Mouse (Mus musculus): ENCODE measurements around the gene Hapln1. TPM values are rescaled to one million over a fixed set of nuclear protein-coding genes. Genes with fewer than 3 reads are reported as not detected.
A peak's percentile ranks its signal among the peaks of the same experiment; 100 is the strongest.

Gene Hapln1
- polyA plus RNA-seq (2016; fragmentation: Nextera tagmentation; extraction: Ambion mirVana) = 13.0 and 16.9 TPM in 2 replicates

DNA sequence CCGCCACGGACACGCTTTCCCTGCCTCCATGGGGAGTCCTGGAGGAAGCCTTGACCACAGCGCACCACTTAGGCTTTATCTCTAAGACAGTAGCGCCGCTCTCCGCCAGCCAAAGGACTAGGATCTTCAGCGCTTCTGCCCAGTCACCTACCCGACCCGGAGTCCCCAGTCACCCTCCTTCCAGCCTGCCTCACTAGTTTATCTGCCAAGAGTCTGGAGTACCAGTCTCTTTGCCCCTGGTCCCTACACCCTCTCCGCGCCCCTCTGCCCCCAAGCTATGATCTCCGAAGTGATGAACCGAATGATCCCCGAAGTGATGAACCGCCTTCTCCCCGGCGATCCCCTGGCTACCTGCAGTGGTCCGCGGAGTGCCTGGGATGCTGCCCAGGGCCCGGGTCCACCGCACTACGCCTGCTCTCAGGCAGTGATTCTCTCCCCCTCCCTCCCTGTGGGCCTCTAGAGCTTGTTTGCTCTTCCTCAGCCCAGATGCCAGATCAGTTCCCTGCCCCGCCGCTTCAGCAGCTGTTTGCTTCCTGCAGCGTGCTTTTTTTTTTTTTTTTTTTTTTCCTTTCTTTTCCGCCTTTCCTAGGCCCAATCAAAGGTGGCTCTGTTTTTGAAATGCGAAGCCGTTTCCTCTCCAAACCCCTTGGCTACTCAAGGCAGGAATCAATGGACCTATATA lies at the start of gene Hapln1:
Hapln1 (plus strand) TSS at position 592 of the 682 bp plus-strand sequence.
- Histone ChIP-seq H3K27ac (replicated peaks) (peak within 1 kb of the TSS; percentile 86), H3K27me3 (replicated peaks; ENCODE audit: low read depth, poor library complexity, severe bottlenecking) (no peaks in the 10 kb centered on the region), H3K4me1 (peaks cover 29% of the 10 kb centered on the region), H3K9me3 (no peaks in the 10 kb centered on the region), H3K4me3 (peak within 1 kb of the TSS; percentile 66), H3K36me3 (replicated peaks) (no peaks in the 10 kb centered on the region)
- 1% methylated on average over 29 of the region's 29 CpGs for WGBS
- peak; percentile 79 for DNase-seq (ENCODE audit: low spot score)

DNA sequence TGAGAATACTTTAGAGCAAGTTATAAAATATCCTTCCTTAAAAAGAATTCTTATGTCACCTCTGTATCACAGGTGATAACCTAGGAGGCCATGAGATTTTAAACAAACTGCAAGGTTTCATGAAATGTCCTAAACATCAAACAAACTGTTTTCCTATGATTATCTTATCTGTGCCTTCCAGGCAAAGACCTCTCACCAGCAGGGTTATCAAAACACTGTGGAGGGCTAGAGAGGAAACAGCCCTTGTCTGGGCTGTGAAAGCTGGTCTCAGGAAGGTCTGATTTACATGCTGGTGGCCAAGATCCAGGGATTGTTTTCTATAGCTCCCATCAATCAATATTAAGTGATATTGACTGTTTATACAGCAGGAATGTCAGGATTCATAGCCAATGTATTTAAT lies 46.4 kb upstream of the Hapln1 start:
- Histone ChIP-seq H3K27ac (replicated peaks) (no peak overlapping the region), H3K27me3 (replicated peaks; ENCODE audit: low read depth, poor library complexity, severe bottlenecking) (no peaks in the 10 kb centered on the region), H3K36me3 (replicated peaks) (no peaks in the 10 kb centered on the region), H3K4me3 (no peak overlapping the region), H3K4me1 (peaks cover 6% of the 10 kb centered on the region; the same call in 1 of the 2 replicates), H3K9me3 (no peaks in the 10 kb centered on the region)
- DNase-seq (ENCODE audit: low spot score) = no peak

DNA sequence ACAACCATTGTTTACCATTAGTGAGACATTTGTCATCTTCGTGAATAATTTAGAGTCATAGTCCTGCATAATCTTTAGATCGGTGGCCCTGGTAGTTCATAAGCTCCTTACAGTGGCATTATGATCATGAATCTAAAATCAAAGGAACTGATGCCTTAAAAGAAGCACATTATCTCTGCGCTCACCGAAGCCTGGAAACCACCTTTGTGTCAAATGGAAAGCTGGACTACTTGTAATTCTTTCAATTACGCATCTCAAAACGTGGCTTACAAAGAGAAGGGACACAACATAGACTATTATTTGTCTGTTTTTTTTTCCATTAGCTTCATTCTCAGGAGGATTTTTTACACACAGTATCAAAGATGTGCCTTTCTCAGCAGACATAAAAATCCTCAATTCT lies 45.9 kb upstream of the Hapln1 start:
- 74% methylated on average over 6 of the region's 6 CpGs for WGBS
- no peak overlapping the region for H3K27ac ChIP-seq (replicated peaks)
- H3K4me3 ChIP-seq = no peak overlapping the region
- peaks cover 6% of the 10 kb centered on the region; the same call in 1 of the 2 replicates for H3K4me1 ChIP-seq
- no peak for DNase-seq (ENCODE audit: low spot score)
- no peaks in the 10 kb centered on the region for H3K27me3 ChIP-seq (replicated peaks; ENCODE audit: low read depth, poor library complexity, severe bottlenecking)
- no peaks in the 10 kb centered on the region for H3K36me3 ChIP-seq (replicated peaks)
- H3K9me3 ChIP-seq = no peaks in the 10 kb centered on the region

DNA sequence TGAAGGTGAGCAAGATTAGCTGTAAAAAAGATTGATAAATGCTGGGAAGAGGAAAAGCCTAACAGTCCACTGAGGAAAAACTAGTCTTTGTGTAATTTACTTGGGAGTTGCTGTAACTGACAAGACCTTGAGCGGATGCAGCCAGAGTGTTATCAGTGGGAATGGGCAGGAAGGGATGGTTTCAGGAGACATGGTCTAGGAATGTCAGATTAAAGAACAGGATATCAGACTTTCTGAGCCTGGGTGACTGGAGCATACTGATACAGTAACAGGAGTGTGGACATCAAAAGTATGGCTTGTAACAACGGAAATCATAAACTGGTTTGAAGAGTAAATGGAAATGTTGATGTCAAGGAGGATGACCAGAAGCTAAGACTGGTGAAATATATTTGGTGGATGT lies 43.0 kb upstream of the Hapln1 start:
- no peak for DNase-seq (ENCODE audit: low spot score)
- Histone ChIP-seq H3K27ac (replicated peaks) (no peak overlapping the region), H3K9me3 (no peaks in the 10 kb centered on the region), H3K27me3 (replicated peaks; ENCODE audit: low read depth, poor library complexity, severe bottlenecking) (no peaks in the 10 kb centered on the region), H3K4me1 (peaks cover 6% of the 10 kb centered on the region; the same call in 1 of the 2 replicates), H3K36me3 (replicated peaks) (no peaks in the 10 kb centered on the region), H3K4me3 (no peak overlapping the region)
- 89% methylated on average over 2 of the region's 2 CpGs for WGBS

DNA sequence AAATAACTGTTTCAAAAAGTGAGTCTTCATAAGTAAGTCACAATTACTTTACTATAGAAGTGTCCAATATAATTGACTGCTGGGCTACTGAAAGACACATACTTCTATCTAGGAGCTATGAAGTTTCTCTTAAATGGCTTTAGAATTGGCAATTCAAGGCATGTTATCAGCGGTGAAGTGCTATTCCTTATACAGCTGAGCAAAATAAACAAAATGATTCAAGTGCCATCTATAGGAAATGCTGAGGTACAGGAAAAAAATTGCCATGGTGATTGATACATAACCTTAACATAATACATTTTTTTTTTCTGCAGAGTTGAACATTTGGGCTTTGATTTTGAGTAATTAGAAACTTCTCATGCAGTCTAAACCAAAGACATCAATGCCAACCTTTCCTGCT lies 40.2 kb upstream of the Hapln1 start:
- Histone ChIP-seq H3K4me1 (no peaks in the 10 kb centered on the region), H3K27me3 (replicated peaks; ENCODE audit: low read depth, poor library complexity, severe bottlenecking) (no peaks in the 10 kb centered on the region), H3K27ac (replicated peaks) (no peak overlapping the region), H3K36me3 (replicated peaks) (no peaks in the 10 kb centered on the region), H3K4me3 (no peak overlapping the region), H3K9me3 (no peaks in the 10 kb centered on the region)
- no peak for DNase-seq (ENCODE audit: low spot score)
- 84% methylated on average over 1 of the region's 1 CpGs for WGBS

DNA sequence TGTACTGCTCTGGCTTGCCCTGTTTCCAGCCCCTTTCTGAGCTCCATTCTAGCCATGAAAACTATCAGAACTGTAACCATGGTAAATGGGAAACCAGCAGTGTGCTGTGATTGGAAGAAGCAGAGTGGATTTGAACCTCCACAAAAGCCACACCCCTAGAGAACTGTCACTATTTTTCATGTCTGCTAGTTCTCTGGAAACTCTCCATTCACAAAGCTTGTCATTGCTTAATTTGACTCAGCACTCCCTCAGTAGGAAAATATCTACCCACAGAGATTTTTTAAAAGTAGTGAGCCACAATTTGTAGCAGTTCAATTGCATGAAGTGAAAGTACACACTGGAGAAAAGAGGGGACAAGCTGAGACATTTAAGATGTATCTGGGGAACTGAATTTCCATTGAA lies 18.1 kb upstream of the Hapln1 start:
- Histone ChIP-seq H3K27ac (replicated peaks) (no peak overlapping the region), H3K4me3 (no peak overlapping the region), H3K4me1 (no peaks in the 10 kb centered on the region), H3K27me3 (replicated peaks; ENCODE audit: low read depth, poor library complexity, severe bottlenecking) (no peaks in the 10 kb centered on the region), H3K36me3 (replicated peaks) (no peaks in the 10 kb centered on the region), H3K9me3 (no peaks in the 10 kb centered on the region)
- DNase-seq (ENCODE audit: low spot score) = no peak

DNA sequence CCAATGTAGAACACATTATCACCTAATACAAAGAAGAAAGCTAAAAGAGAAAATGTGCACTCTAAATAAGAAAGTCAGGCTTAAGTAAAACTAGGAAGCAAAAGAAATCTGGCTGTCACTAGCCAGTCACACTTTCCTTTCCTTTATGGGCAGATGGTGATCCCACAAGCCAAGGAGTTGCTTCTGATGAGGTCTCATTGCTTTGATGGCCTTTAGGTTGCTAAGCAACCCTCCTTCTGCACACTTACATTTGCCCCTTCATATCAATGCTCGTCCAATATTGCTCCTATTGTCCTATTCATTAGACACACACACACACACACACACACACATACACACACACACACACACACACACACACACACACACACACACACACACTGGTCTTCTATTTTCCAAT lies 10.9 kb upstream of the Hapln1 start:
- no peaks in the 10 kb centered on the region for H3K4me1 ChIP-seq
- no peak for DNase-seq (ENCODE audit: low spot score)
- WGBS = 57% methylated on average over 1 of the region's 1 CpGs

DNA sequence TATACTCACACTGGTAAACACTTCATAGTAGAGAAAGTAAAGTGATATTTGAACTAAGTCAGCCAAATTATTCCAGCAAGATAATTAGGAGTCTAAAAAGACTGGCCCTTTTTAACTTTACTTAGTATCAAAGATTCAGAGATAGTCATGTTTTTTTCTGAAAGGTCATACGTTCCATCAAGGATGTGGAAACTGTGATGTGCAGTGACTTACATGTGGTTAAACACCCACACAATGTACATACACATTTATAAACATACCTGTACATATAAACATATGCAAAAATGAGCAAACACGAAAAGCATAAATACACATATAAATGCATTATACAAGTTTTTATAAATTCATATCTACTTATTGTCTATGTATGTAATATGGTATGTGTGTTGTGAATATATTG lies 9.2 kb upstream of the Hapln1 start:
- Histone ChIP-seq H3K36me3 (replicated peaks) (no peaks in the 10 kb centered on the region), H3K9me3 (no peaks in the 10 kb centered on the region), H3K4me3 (no peak overlapping the region), H3K27me3 (replicated peaks; ENCODE audit: low read depth, poor library complexity, severe bottlenecking) (no peaks in the 10 kb centered on the region), H3K4me1 (no peaks in the 10 kb centered on the region), H3K27ac (replicated peaks) (no peak overlapping the region)
- 89% methylated on average over 2 of the region's 2 CpGs for WGBS
- DNase-seq (ENCODE audit: low spot score) = no peak

More for the DNA sequence above, 10.9 kb upstream of the Hapln1 start:
- Histone ChIP-seq H3K27me3 (replicated peaks; ENCODE audit: low read depth, poor library complexity, severe bottlenecking) (no peaks in the 10 kb centered on the region), H3K36me3 (replicated peaks) (no peaks in the 10 kb centered on the region), H3K4me3 (no peak overlapping the region), H3K9me3 (no peaks in the 10 kb centered on the region), H3K27ac (replicated peaks) (no peak overlapping the region)

DNA sequence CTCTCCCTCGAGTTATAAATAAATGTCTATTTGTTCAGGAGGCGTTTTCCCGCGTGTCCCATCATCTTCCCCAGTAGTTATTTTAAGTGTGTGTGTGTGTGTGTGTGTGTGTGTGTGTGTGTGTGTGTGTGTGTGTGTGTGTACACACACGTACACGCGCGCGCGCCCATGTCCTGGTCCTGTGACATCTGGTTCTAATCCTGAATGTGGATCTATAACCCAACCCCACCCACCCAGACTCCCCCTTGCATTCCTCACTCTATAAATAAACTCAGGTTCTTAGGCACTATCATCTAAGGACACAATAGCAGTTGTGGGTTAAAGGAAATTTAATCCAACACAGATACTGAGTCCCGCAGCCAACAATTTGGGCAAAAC lies 280 bp downstream of the Hapln1 start:
- H3K27me3 ChIP-seq (replicated peaks; ENCODE audit: low read depth, poor library complexity, severe bottlenecking) = no peaks in the 10 kb centered on the region
- WGBS = 8% methylated on average over 11 of the region's 11 CpGs
- peak overlapping the region; percentile 66 for H3K4me3 ChIP-seq
- peak overlapping the region; percentile 86 for H3K27ac ChIP-seq (replicated peaks)
- peak; percentile 69 for DNase-seq (ENCODE audit: low spot score)
- peaks cover 29% of the 10 kb centered on the region for H3K4me1 ChIP-seq
- H3K36me3 ChIP-seq (replicated peaks) = no peaks in the 10 kb centered on the region
- no peaks in the 10 kb centered on the region for H3K9me3 ChIP-seq

DNA sequence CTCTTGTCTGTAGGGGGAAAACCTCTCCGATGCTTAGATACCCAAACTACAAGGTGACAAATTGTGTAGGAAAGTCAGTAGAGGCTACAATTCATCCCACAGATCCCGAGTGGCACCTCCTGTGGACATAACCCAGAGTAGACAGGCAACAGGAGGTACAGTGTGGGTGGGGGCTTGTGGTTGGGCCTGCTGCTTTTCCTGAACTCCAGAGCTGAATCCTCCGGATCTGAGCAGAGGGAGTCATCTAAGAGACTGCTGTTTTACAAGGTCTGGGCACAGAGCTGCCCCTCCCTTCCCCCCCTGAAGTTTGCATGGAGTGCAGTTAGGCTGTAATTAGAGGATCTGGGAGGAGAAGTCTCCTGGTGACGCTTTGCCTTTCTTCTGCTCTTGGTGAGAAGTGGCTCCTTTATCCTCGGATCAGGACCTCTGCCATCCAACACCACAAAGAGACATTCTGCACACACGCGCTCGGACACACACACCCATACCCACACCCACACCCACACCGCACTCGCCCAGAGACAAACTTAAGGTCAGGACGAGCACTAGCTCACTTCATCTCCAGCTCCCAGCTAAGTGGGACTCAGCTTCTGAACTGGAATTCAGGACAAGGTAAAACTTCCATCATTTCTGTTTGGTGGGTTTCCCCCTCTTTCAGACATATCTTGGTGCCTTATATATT lies 846 bp downstream of the Hapln1 start:
- Histone ChIP-seq H3K27ac (replicated peaks) (peak overlapping the region; percentile 86), H3K36me3 (replicated peaks) (no peaks in the 10 kb centered on the region), H3K4me1 (peaks cover 29% of the 10 kb centered on the region), H3K4me3 (peak overlapping the region; percentile 66), H3K27me3 (replicated peaks; ENCODE audit: low read depth, poor library complexity, severe bottlenecking) (no peaks in the 10 kb centered on the region), H3K9me3 (no peaks in the 10 kb centered on the region)
- peak; percentile 66 for DNase-seq (ENCODE audit: low spot score)
- 9% methylated on average over 11 of the region's 11 CpGs for WGBS

DNA sequence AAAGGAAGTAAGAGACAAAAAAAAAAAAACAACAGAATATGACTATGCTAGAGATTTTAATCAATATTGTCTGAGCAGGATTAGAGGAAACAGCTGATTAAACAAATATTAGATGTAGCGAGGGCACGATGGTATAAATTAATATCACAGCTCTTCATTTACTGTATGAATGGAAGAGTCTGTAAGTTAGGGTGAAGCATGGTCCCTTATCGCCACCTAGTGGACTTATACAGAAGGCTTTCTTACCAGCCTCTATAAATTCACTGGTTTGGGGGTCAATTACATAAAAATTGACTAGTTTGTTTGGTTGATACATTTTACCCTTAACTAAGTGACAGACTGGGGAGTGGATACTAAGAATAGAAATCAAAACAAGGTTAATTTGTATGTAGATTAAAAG lies 3.4 kb downstream of the Hapln1 start:
- peaks cover 22% of the 10 kb centered on the region for H3K4me1 ChIP-seq
- 11% methylated on average over 3 of the region's 3 CpGs for WGBS
- DNase-seq (ENCODE audit: low spot score) = no peak
- no peaks in the 10 kb centered on the region for H3K9me3 ChIP-seq
- H3K27ac ChIP-seq (replicated peaks) = no peak overlapping the region
- no peaks in the 10 kb centered on the region for H3K27me3 ChIP-seq (replicated peaks; ENCODE audit: low read depth, poor library complexity, severe bottlenecking)
- H3K4me3 ChIP-seq = no peak overlapping the region
- H3K36me3 ChIP-seq (replicated peaks) = no peaks in the 10 kb centered on the region

DNA sequence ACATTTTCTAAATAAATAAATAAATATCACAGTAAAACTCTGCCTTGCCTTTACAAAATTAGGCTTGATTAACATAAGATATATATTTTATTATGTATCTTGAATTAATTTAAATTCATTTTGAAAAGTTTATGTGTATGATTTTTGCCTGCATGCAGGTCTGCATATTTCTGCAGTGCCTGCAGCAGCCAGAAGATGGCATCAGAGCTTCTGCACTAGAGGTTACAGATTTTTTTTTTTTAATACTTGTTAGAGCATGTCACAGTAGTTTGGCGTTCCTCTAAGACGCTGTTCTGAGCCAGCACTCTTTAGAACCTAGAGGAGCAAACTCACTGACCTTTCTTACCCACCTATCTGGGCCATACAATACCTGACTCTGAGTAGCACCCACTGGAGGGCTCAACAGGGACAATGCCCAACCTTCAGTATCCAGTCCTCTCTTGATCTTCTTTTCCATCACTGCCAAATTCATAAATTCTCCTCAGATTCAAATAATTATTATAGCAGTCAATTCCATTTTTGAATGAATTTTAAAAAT lies 8.7 kb downstream of the Hapln1 start:
- H3K27ac ChIP-seq (replicated peaks) = no peak overlapping the region
- H3K36me3 ChIP-seq (replicated peaks) = no peaks in the 10 kb centered on the region
- H3K4me3 ChIP-seq = no peak overlapping the region
- H3K4me1 ChIP-seq = peaks cover 4% of the 10 kb centered on the region
- DNase-seq (ENCODE audit: low spot score) = peak; percentile 56
- no peaks in the 10 kb centered on the region for H3K9me3 ChIP-seq
- no peaks in the 10 kb centered on the region for H3K27me3 ChIP-seq (replicated peaks; ENCODE audit: low read depth, poor library complexity, severe bottlenecking)
- 31% methylated on average over 2 of the region's 2 CpGs for WGBS

DNA sequence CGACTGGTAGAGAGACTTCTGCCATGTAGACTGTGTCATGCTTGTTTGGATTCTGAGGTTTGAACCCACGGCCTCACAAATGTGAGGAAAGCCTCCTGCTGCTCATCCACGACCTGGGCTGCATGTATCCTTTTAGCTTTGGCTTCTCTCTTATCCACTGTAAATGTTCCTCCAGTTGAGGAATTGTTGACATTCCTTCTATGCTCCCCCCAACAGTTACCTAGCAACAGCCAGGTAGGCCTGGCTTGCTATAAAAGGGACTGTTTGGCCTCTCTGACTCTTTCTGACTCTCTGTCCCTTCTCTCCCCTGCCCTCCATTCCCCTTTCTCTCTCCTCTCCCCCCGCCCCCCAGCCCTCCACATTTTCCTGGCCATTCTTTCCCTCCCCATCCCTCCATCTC lies 9.9 kb downstream of the Hapln1 start:
- WGBS = 55% methylated on average over 4 of the region's 4 CpGs
- no peaks in the 10 kb centered on the region for H3K36me3 ChIP-seq (replicated peaks)
- H3K27ac ChIP-seq (replicated peaks) = no peak overlapping the region
- DNase-seq (ENCODE audit: low spot score) = no peak
- no peaks in the 10 kb centered on the region for H3K27me3 ChIP-seq (replicated peaks; ENCODE audit: low read depth, poor library complexity, severe bottlenecking)
- peaks cover 4% of the 10 kb centered on the region for H3K4me1 ChIP-seq
- H3K9me3 ChIP-seq = no peaks in the 10 kb centered on the region
- no peak overlapping the region for H3K4me3 ChIP-seq

All from embryonic facial prominence, embryonic 10.5 days (tissue).